Mouse (Mus musculus): ENCODE results near the gene Fgr. TPM values are rescaled to one million over a fixed set of nuclear protein-coding genes. Genes with fewer than 3 reads are reported as not detected.

Fgr gene
- total and polyA plus RNA-seq, 3 experiments: 0.05 TPM; not detected in 2

DNA sequence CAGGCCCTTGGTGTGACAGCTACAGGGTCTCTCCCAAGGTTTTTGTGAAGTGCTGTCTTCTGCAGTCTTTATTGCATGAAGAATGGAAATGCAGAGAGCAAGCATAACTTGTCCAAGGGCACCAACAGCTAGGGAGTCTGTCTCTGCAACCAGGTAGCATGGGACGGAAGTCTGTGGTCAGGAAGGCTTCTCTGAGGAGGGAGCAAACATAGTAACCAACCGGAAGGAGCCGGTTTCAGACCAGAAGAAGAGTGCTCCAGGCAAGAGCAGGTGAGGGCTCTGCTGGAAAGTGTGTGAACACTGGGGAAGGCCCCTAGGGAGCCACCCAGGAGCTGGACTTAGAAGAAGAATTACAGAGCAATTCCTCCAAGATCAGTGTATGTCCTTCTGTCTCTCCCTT, 1.8 kb upstream of the Fgr start:
- no peak for DNase-seq (ENCODE audit: low spot score)
- no peak for ATAC-seq (ENCODE audit: extremely low read depth, insufficient number of reproducible peaks, low FRiP score, poor library complexity, severe bottlenecking)
- H3K27me3 ChIP-seq (ENCODE audit: insufficient read depth, low read length): peaks cover 75% of the 10 kb centered on the region
- TF ChIP-seq CTCF (IDR thresholded peaks at IDR 0.05; ENCODE audit: low read depth, low read length) (no peak), GATA2 (IDR thresholded peaks at IDR 0.05; ENCODE audit: borderline replicate concordance, low read depth, low read length) (no peak), POLR2AphosphoS5 (IDR thresholded peaks at IDR 0.05; ENCODE audit: insufficient replicate concordance, low read depth, low read length) (no peak), GATA1 (IDR thresholded peaks at IDR 0.05; ENCODE audit: borderline replicate concordance, low read length) (no peak)
- no peak overlapping the region for H3K4me3 ChIP-seq (ENCODE audit: low read depth, low read length)
- H3K9me3 ChIP-seq (replicated peaks): no peaks in the 10 kb centered on the region
- peaks cover 7% of the 10 kb centered on the region for H3K4me1 ChIP-seq (ENCODE audit: insufficient read depth, low read depth, low read length)
- no peaks in the 10 kb centered on the region for H3K36me3 ChIP-seq (replicated peaks)

DNA sequence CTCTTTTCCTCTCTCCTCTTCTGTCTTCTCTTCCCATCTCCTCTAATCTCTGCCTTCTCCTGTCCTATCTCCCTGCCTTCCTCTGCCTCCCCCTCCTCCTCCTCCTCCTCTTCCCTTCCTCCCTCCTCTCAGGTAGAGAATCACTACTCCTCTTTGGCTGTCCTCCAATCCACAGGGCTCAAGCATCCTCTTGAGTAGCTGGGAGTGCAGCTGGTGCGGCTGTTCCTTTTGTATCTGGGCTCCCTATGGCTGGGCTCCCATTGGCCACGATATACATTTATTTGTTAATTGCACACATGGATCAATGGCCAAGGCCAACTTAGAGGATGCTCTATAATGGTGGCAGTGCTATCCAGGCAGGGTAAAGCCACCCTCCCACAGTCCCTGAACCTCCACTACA, 1.3 kb upstream of the Fgr start:
- Histone ChIP-seq H3K36me3 (replicated peaks) (no peaks in the 10 kb centered on the region), H3K4me1 (ENCODE audit: insufficient read depth, low read depth, low read length) (peaks cover 7% of the 10 kb centered on the region), H3K9me3 (replicated peaks) (no peaks in the 10 kb centered on the region), H3K27me3 (ENCODE audit: insufficient read depth, low read length) (peaks cover 79% of the 10 kb centered on the region), H3K4me3 (ENCODE audit: low read depth, low read length) (no peak overlapping the region)
- no peak for ATAC-seq (ENCODE audit: extremely low read depth, insufficient number of reproducible peaks, low FRiP score, poor library complexity, severe bottlenecking)
- TF ChIP-seq TAL1 (conservative IDR thresholded peaks at IDR 0.05; ENCODE audit: low read depth, low read length) (no peak), GATA1 (IDR thresholded peaks at IDR 0.05; ENCODE audit: borderline replicate concordance, low read length) (no peak), CTCF (IDR thresholded peaks at IDR 0.05; ENCODE audit: low read depth, low read length) (no peak), POLR2AphosphoS5 (IDR thresholded peaks at IDR 0.05; ENCODE audit: insufficient replicate concordance, low read depth, low read length) (no peak), GATA2 (IDR thresholded peaks at IDR 0.05; ENCODE audit: borderline replicate concordance, low read depth, low read length) (no peak)
- no peak for DNase-seq (ENCODE audit: low spot score)

DNA sequence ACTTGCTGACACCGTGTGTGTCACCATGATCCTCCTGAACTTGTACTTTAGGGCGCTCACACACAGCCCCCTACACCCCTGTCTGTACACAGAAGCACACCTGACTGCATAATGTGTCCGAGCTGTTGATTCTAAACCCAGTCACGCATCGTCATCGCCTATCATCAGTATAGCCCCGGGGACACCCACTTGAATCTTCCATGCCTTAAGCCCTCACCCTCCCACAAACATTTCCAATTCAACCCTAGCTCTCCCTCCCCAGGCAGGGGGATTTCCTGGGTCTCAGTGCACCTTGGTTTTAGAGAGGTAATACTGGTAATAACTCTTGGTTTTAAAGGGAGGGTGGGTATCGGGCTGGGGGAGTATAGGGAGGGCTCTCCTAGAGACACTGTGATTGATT, 709 bp upstream of the Fgr start:
- TF ChIP-seq TAL1 (conservative IDR thresholded peaks at IDR 0.05; ENCODE audit: low read depth, low read length) (no peak), GATA2 (IDR thresholded peaks at IDR 0.05; ENCODE audit: borderline replicate concordance, low read depth, low read length) (no peak), GATA1 (IDR thresholded peaks at IDR 0.05; ENCODE audit: borderline replicate concordance, low read length) (no peak), POLR2AphosphoS5 (IDR thresholded peaks at IDR 0.05; ENCODE audit: insufficient replicate concordance, low read depth, low read length) (no peak), CTCF (IDR thresholded peaks at IDR 0.05; ENCODE audit: low read depth, low read length) (no peak)
- H3K27me3 ChIP-seq (ENCODE audit: insufficient read depth, low read length): peaks cover 79% of the 10 kb centered on the region
- ATAC-seq (ENCODE audit: extremely low read depth, insufficient number of reproducible peaks, low FRiP score, poor library complexity, severe bottlenecking): no peak
- no peaks in the 10 kb centered on the region for H3K36me3 ChIP-seq (replicated peaks)
- no peak overlapping the region for H3K4me3 ChIP-seq (ENCODE audit: low read depth, low read length)
- DNase-seq (ENCODE audit: low spot score): no peak
- no peaks in the 10 kb centered on the region for H3K9me3 ChIP-seq (replicated peaks)
- H3K4me1 ChIP-seq (ENCODE audit: insufficient read depth, low read depth, low read length): peaks cover 7% of the 10 kb centered on the region

DNA sequence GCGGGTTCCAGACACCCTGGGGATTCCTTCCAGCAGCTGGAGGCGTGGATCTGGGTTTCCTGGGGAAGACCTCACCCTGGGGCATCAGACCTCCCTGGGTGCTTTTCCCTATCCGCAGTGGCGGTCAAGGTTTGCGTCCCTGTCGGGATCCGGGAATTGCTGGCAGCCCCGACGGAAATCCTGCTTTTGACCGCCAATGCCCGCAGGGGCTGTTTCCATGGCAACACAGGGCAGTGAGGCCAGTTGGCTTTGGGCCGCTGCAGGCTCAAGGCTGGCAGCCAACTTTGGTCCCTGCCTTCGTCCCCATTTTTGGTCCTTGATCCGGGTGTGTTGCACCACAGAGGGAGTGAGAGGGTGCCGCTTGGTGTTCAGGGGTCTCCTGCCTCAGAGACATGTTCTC, 1.0 kb downstream of the Fgr start:
- Histone ChIP-seq H3K9me3 (replicated peaks) (no peaks in the 10 kb centered on the region), H3K4me3 (ENCODE audit: low read depth, low read length) (no peak overlapping the region), H3K36me3 (replicated peaks) (no peaks in the 10 kb centered on the region), H3K4me1 (ENCODE audit: insufficient read depth, low read depth, low read length) (peaks cover 7% of the 10 kb centered on the region), H3K27me3 (ENCODE audit: insufficient read depth, low read length) (peaks cover 79% of the 10 kb centered on the region)
- no peak for DNase-seq (ENCODE audit: low spot score)
- TF ChIP-seq TAL1 (conservative IDR thresholded peaks at IDR 0.05; ENCODE audit: low read depth, low read length) (no peak), GATA2 (IDR thresholded peaks at IDR 0.05; ENCODE audit: borderline replicate concordance, low read depth, low read length) (no peak), GATA1 (IDR thresholded peaks at IDR 0.05; ENCODE audit: borderline replicate concordance, low read length) (no peak), POLR2AphosphoS5 (IDR thresholded peaks at IDR 0.05; ENCODE audit: insufficient replicate concordance, low read depth, low read length) (no peak), CTCF (IDR thresholded peaks at IDR 0.05; ENCODE audit: low read depth, low read length) (no peak)
- no peak for ATAC-seq (ENCODE audit: extremely low read depth, insufficient number of reproducible peaks, low FRiP score, poor library complexity, severe bottlenecking)

DNA sequence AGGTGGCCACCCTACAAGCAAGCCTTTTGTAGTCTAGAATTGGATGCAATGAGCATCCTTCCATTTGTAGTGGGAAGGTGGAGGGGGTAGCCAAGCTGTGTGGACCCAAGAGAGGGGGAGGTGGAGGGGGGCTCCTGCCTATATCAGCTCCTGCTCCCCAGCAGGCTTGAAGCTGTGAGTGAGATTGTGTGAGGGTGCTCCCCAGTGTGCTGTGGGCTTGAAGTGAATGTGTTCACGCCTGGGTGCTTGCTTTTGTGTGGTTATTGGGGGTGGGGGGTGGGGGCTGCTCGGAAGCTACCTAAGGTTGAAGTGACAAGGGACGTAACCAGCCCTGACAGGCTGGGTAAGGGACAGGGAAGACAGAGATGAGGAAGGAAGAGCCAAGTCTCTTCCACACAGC, 1.9 kb downstream of the Fgr start:
- Histone ChIP-seq H3K36me3 (replicated peaks) (no peaks in the 10 kb centered on the region), H3K27me3 (ENCODE audit: insufficient read depth, low read length) (peaks cover 79% of the 10 kb centered on the region), H3K4me1 (ENCODE audit: insufficient read depth, low read depth, low read length) (peaks cover 7% of the 10 kb centered on the region), H3K9me3 (replicated peaks) (no peaks in the 10 kb centered on the region), H3K4me3 (ENCODE audit: low read depth, low read length) (no peak overlapping the region)
- ATAC-seq (ENCODE audit: extremely low read depth, insufficient number of reproducible peaks, low FRiP score, poor library complexity, severe bottlenecking) (no peak), DNase-seq (ENCODE audit: low spot score) (no peak)
- TF ChIP-seq TAL1 (conservative IDR thresholded peaks at IDR 0.05; ENCODE audit: low read depth, low read length) (no peak), CTCF (IDR thresholded peaks at IDR 0.05; ENCODE audit: low read depth, low read length) (no peak), GATA1 (IDR thresholded peaks at IDR 0.05; ENCODE audit: borderline replicate concordance, low read length) (no peak), GATA2 (IDR thresholded peaks at IDR 0.05; ENCODE audit: borderline replicate concordance, low read depth, low read length) (no peak), POLR2AphosphoS5 (IDR thresholded peaks at IDR 0.05; ENCODE audit: insufficient replicate concordance, low read depth, low read length) (no peak)

DNA sequence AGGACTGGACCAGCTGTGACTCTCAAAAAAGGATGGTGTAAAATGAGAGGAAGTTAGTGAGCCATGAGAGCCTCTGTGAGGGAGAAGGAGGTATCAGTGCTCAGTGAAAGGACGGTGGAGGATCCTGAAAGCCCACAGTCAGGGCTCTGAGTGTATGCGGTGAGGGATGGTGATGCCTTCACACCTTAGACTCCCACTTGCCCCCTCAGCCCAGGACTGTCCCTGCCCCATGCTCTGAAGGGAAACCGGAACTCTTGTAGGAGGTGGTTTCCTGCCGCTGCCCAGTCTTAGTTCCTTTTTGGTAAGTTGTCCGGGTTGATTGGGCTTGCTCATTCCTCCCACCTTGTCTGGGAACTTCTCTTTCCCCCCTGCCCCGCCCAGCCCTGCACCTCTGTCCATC, 2.8 kb downstream of the Fgr start:
- Histone ChIP-seq H3K36me3 (replicated peaks) (no peaks in the 10 kb centered on the region), H3K9me3 (replicated peaks) (no peaks in the 10 kb centered on the region), H3K4me3 (ENCODE audit: low read depth, low read length) (no peak overlapping the region), H3K27me3 (ENCODE audit: insufficient read depth, low read length) (peaks cover 80% of the 10 kb centered on the region), H3K4me1 (ENCODE audit: insufficient read depth, low read depth, low read length) (peaks cover 7% of the 10 kb centered on the region)
- DNase-seq (ENCODE audit: low spot score): no peak
- TF ChIP-seq POLR2AphosphoS5 (IDR thresholded peaks at IDR 0.05; ENCODE audit: insufficient replicate concordance, low read depth, low read length): no peak
- ATAC-seq (ENCODE audit: extremely low read depth, insufficient number of reproducible peaks, low FRiP score, poor library complexity, severe bottlenecking): no peak

DNA sequence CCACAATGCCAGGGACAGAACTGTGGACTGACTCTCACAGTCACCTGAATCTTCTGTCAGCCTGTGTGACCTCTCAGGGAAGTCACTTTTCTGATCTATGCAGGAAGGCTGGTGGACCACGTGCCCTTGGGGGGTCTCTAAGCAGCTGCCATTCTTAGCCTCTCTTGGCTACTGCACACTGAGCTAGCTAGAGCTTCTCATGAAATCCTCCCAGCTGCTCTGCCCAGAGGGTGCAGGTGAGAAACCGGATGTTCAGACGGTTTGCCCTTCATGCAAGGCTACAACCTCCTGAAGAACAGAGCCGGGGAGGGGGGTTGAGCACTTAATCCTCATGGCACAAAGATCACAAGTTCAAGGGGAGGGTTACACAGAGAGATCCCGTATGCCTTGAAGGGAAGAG, 3.7 kb downstream of the Fgr start:
- DNase-seq (ENCODE audit: low spot score): no peak
- H3K36me3 ChIP-seq (replicated peaks): no peaks in the 10 kb centered on the region

More for the DNA sequence above, 3.7 kb downstream of the Fgr start:
- H3K4me1 ChIP-seq (ENCODE audit: insufficient read depth, low read depth, low read length): peaks cover 7% of the 10 kb centered on the region
- ATAC-seq (ENCODE audit: extremely low read depth, insufficient number of reproducible peaks, low FRiP score, poor library complexity, severe bottlenecking): no peak
- H3K9me3 ChIP-seq (replicated peaks): no peaks in the 10 kb centered on the region
- no peak overlapping the region for H3K4me3 ChIP-seq (ENCODE audit: low read depth, low read length)
- H3K27me3 ChIP-seq (ENCODE audit: insufficient read depth, low read length): peaks cover 74% of the 10 kb centered on the region
- TF ChIP-seq CTCF (IDR thresholded peaks at IDR 0.05; ENCODE audit: low read depth, low read length) (no peak), TAL1 (conservative IDR thresholded peaks at IDR 0.05; ENCODE audit: low read depth, low read length) (no peak), POLR2AphosphoS5 (IDR thresholded peaks at IDR 0.05; ENCODE audit: insufficient replicate concordance, low read depth, low read length) (no peak), GATA1 (IDR thresholded peaks at IDR 0.05; ENCODE audit: borderline replicate concordance, low read length) (no peak), GATA2 (IDR thresholded peaks at IDR 0.05; ENCODE audit: borderline replicate concordance, low read depth, low read length) (no peak)

All from G1E (cell line).